Mouse (Mus musculus): ENCODE results near the gene Gdpd4.

DNA sequence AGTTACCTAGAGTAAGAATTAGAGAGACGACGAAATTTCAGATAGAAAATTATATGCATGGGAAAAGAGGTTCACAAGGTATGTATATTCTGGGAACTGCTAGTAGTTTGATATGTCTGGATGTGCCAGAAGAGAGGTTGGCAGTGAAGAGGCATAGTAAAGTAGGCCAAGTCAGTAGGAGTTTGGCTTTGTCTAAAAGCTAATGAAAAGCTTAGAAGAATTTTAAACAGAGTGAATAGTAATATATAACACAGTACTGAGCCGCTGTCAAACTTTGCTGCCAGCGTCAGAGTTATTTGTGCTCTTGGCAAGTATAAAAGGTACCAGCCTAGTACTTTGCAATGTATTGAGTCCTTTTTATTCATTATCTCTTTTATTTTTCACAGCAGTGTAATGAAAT is 47.4 kb upstream of the Gdpd4 start:
- TF ChIP-seq CTCF (IDR thresholded peaks at IDR 0.05; ENCODE audit: insufficient read depth, low read length) = no peak
- no peak for TF ChIP-seq POLR2A (IDR thresholded peaks at IDR 0.05; ENCODE audit: borderline replicate concordance, extremely low read depth, low read depth, low read length)

Data from lung, adult 2 months (tissue).